Mouse (Mus musculus) urinary bladder, postnatal 14 days (tissue): ENCODE data around the gene Olfr223.
"Not testable (repeated sequence)": the region's sequence is repeated elsewhere in the genome, so short reads cannot be mapped to it uniquely, and the experiment has no call there.

Experiments used
- DNase-seq: peaks from one replicate; pipeline ENCODE4 v3.0.0; 2021; ENCODE audit warnings: low spot score

The Olfr223 gene

GRCm38 (mm10) chr11:59596091-59596490, 3.0 kb upstream of the Olfr223 start:
- DNase-seq, result no peak

- DNase-seq, result no peak
These were observed 3.6 kb downstream of the Olfr223 start for GRCm38 (mm10) chr11:59589496-59589895.

- peak; percentile 41 for DNase-seq
These were observed 8.6 kb downstream of the Olfr223 start for GRCm38 (mm10) chr11:59584539-59584938.

- DNase-seq, result not testable (repeated sequence)
These were observed 17.0 kb downstream of the Olfr223 start, which contains the start of gene Olfr222 for GRCm38 (mm10) chr11:59576135-59576534. Gene Olfr222 (minus strand): TSS chr11:59576235.

GRCm38 (mm10) chr11:59575726-59576125, 17.4 kb downstream of the Olfr223 start:
- no peak for DNase-seq

GRCm38 (mm10) chr11:59569306-59569705, 23.8 kb downstream of the Olfr223 start:
- no peak for DNase-seq

GRCm38 (mm10) chr11:59562837-59563236, 30.3 kb downstream of the Olfr223 start:
- DNase-seq, result no peak

GRCm38 (mm10) chr11:59562336-59562735, 30.8 kb downstream of the Olfr223 start:
- no peak for DNase-seq

GRCm38 (mm10) chr11:59560906-59561305, 32.2 kb downstream of the Olfr223 start:
- DNase-seq, result no peak

- no peak for DNase-seq
These were observed 38.6 kb downstream of the Olfr223 start for GRCm38 (mm10) chr11:59554535-59554934.

GRCm38 (mm10) chr11:59554127-59554526, 39.0 kb downstream of the Olfr223 start:
- no peak for DNase-seq

GRCm38 (mm10) chr11:59544005-59544404, 49.1 kb downstream of the Olfr223 start:
- DNase-seq, result no peak

GRCm38 (mm10) chr11:59543376-59543775, 49.7 kb downstream of the Olfr223 start:
- no peak for DNase-seq

- DNase-seq, result no peak
These were observed 50.6 kb downstream of the Olfr223 start for GRCm38 (mm10) chr11:59542442-59542841.

GRCm38 (mm10) chr11:59541324-59541723, 51.8 kb downstream of the Olfr223 start, which contains the start of gene Nlrp3:
Gene Nlrp3 (plus strand): TSS chr11:59541568.
- DNase-seq, result no peak

- DNase-seq, result no peak
These were observed 53.0 kb downstream of the Olfr223 start for GRCm38 (mm10) chr11:59540123-59540522.
